Mouse (Mus musculus): ENCODE data around the gene Ubac2.

DNA sequence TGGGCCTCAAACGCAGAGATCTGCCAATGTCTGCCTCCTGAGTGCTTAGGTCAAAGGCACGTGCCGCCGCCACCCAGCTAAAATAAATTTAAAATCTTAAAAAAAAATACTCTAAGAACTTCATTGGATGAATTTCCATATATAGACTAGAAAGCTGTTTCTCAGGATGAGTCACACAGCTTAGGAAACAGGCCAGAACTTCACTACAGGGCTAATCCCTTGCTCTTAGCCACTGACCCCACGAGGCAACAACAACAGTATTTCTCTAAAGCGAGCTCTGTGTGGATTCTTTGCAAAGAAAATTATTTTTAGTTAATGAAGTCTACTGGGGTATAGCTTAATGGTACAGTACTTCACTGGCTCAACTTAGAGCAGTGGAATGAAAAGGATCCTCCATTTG lies 183.0 kb downstream of the Ubac2 start:
- TF ChIP-seq CTCF (IDR thresholded peaks at IDR 0.05; ENCODE audit: insufficient read depth, low read length) (no peak), POLR2A (IDR thresholded peaks at IDR 0.05; ENCODE audit: borderline replicate concordance, extremely low read depth, low read depth, low read length) (no peak)

Measured in lung, adult 2 months (tissue).